Mouse (Mus musculus) heart, postnatal 0 days (tissue): ENCODE measurements around the gene Cyb5r1. TPM values are rescaled to one million over a fixed set of nuclear protein-coding genes. Genes with fewer than 3 reads are reported as not detected.
"Not testable (repeated sequence)": the region's sequence is repeated elsewhere in the genome, so short reads cannot be mapped to it uniquely, and the experiment has no call there.

ENCODE experiments used
- ATAC-seq: fragments of 200-750 bp; cut with Nextera tagmentation; 2 replicates; pipeline ENCODE4 v1.8.0; 2017; ENCODE audit warnings: low read depth, moderate number of reproducible peaks, moderate library complexity; ENCODE audit not compliant: insufficient read depth
- DNase-seq: peaks from one replicate; pipeline ENCODE4 v3.0.0-alpha.2; 2016; ENCODE audit warnings: low spot score
- H3K27ac ChIP-seq: fragments of 300-500 bp; sonication (generic); 2 replicates; pipeline ENCODE4 v1.5.1; 2014; ENCODE audit warnings: low read depth, mild to moderate bottlenecking
- H3K27me3 ChIP-seq: fragments of 300-500 bp; sonication (generic); 2 replicates; pipeline ENCODE4 v1.6.1; 2014; ENCODE audit warnings: low read length, mixed read lengths; ENCODE audit not compliant: control insufficient read depth, insufficient read depth
- H3K36me3 ChIP-seq: fragments of 300-500 bp; sonication (generic); replicated peaks from 2 replicates; pipeline ENCODE4 v1.6.1; 2014; ENCODE audit warnings: low read length, mixed read lengths; ENCODE audit not compliant: control insufficient read depth, insufficient read depth
- H3K4me1 ChIP-seq: fragments of 300-500 bp; sonication (generic); 2 replicates; pipeline ENCODE4 v1.6.1; 2014; ENCODE audit warnings: antibody characterized with exemption; ENCODE audit not compliant: control insufficient read depth, insufficient read depth
- H3K4me2 ChIP-seq: fragments of 300-500 bp; sonication (generic); 2 replicates; pipeline ENCODE4 v1.6.1; 2014; ENCODE audit warnings: low read depth, mild to moderate bottlenecking, low read length, moderate library complexity
- H3K4me3 ChIP-seq: fragments of 300-500 bp; sonication (generic); 2 replicates; pipeline ENCODE4 v1.5.1; 2014; ENCODE audit warnings: low read depth, low read length
- H3K9ac ChIP-seq: fragments of 300-500 bp; sonication (generic); replicated peaks from 2 replicates; pipeline ENCODE4 v1.6.1; 2014; ENCODE audit warnings: low read depth, low read length, mixed read lengths
- H3K9me3 ChIP-seq: fragments of 300-500 bp; sonication (generic); replicated peaks from 2 replicates; pipeline ENCODE4 v1.6.1; 2016; ENCODE audit warnings: low read length; ENCODE audit not compliant: control insufficient read depth
- CTCF ChIP-seq: IDR thresholded peaks from 2 replicates; pipeline ENCODE4 v1.5.1; 2016; ENCODE audit warnings: antibody characterized with exemption, control low read depth, low read depth
- EP300 ChIP-seq: IDR thresholded peaks from 2 replicates; pipeline ENCODE4 v1.6.1; 2016; ENCODE audit warnings: antibody characterized with exemption, low read depth
- WGBS: fragments of 180-500 bp; shearing (Covaris S2); extraction: QIAGEN DNeasy Blood & Tissue Kit; methylation state at CpG from one replicate; pipeline ENCODE4 v1.1.7; 2014; 5-methylcytosine and 5-hydroxymethylcytosine counted together
- polyA plus RNA-seq: library from polyadenylated mRNA; unstranded; fragments of >200 nt; fragmentation: Nextera tagmentation; extraction: Ambion mirVana; gene quantifications from 2 replicates; pipeline ENCODE4 v1.2.1, GENCODE M21; 2015
- total RNA-seq: library from RNA; depleted of rRNA; stranded (reverse); fragments of >200 nt; gene quantifications from 2 replicates; pipeline ENCODE4 v1.2.3, GENCODE M21; 2014; ENCODE audit warnings: low replicate concordance

The Cyb5r1 gene
- total and polyA plus RNA-seq, 2 experiments from 2014 or later: 33.9 to 40.0 TPM

GRCm38 (mm10) chr1:134423911-134424310, 18.6 kb downstream of the Cyb5r1 start:
- no peak for ATAC-seq
- WGBS: 66% methylated on average over 10 of the region's 10 CpGs
- H3K4me2 ChIP-seq: no peak overlapping the region

GRCm38 (mm10) chr1:134426289-134426688, 20.9 kb downstream of the Cyb5r1 start:
- WGBS: 27% methylated on average over 5 of the region's 5 CpGs
- Histone ChIP-seq H3K4me1 (no peaks in the 10 kb centered on the region), H3K9me3 (no peaks in the 10 kb centered on the region), H3K36me3 (peaks cover 84% of the 10 kb centered on the region), H3K9ac (no peak overlapping the region), H3K4me2 (no peak overlapping the region), H3K27me3 (no peaks in the 10 kb centered on the region), H3K4me3 (no peak overlapping the region), H3K27ac (no peak overlapping the region)
- ATAC-seq (no peak), DNase-seq (no peak)
- TF ChIP-seq EP300: no peak
- no peak for TF ChIP-seq CTCF

More at GRCm38 (mm10) chr1:134423911-134424310, 18.6 kb downstream of the Cyb5r1 start:
- Histone ChIP-seq H3K27ac (no peak overlapping the region), H3K9ac (no peak overlapping the region), H3K36me3 (peaks cover 64% of the 10 kb centered on the region), H3K27me3 (no peaks in the 10 kb centered on the region), H3K9me3 (no peaks in the 10 kb centered on the region), H3K4me1 (peaks cover 15% of the 10 kb centered on the region), H3K4me3 (no peak overlapping the region)
- no peak for DNase-seq
- TF ChIP-seq CTCF (no peak), EP300 (no peak)

GRCm38 (mm10) chr1:134433002-134433401, 27.6 kb downstream of the Cyb5r1 start:
- no peaks in the 10 kb centered on the region for H3K27me3 ChIP-seq
- no peak for TF ChIP-seq CTCF
- TF ChIP-seq EP300: no peak
- no peak overlapping the region for H3K27ac ChIP-seq
- no peak for ATAC-seq
- no peak overlapping the region for H3K4me3 ChIP-seq
- 82% methylated on average over 10 of the region's 10 CpGs for WGBS
- H3K4me2 ChIP-seq: no peak overlapping the region
- H3K9ac ChIP-seq: no peak overlapping the region
- peaks cover 51% of the 10 kb centered on the region for H3K36me3 ChIP-seq
- no peak for DNase-seq
- H3K9me3 ChIP-seq: no peaks in the 10 kb centered on the region
- H3K4me1 ChIP-seq: no peaks in the 10 kb centered on the region

GRCm38 (mm10) chr1:134433473-134433872, 28.1 kb downstream of the Cyb5r1 start:
- Histone ChIP-seq H3K9ac (no peak overlapping the region), H3K4me2 (no peak overlapping the region), H3K9me3 (no peaks in the 10 kb centered on the region), H3K4me1 (no peaks in the 10 kb centered on the region), H3K4me3 (no peak overlapping the region), H3K27ac (no peak overlapping the region), H3K36me3 (peaks cover 46% of the 10 kb centered on the region), H3K27me3 (no peaks in the 10 kb centered on the region)
- DNase-seq (no peak), ATAC-seq (no peak)
- TF ChIP-seq CTCF (no peak), EP300 (no peak)
- 86% methylated on average over 4 of the region's 4 CpGs for WGBS

- 36% methylated on average over 4 of the region's 4 CpGs for WGBS
- no peak overlapping the region for H3K27ac ChIP-seq
These were observed 30.1 kb downstream of the Cyb5r1 start for GRCm38 (mm10) chr1:134435414-134435813.

GRCm38 (mm10) chr1:134440437-134440836, 35.1 kb downstream of the Cyb5r1 start:
- no peak for DNase-seq
- Histone ChIP-seq H3K4me2 (no peak overlapping the region), H3K27ac (no peak overlapping the region), H3K36me3 (no peaks in the 10 kb centered on the region), H3K9ac (no peak overlapping the region), H3K4me3 (no peak overlapping the region), H3K4me1 (no peaks in the 10 kb centered on the region), H3K27me3 (no peaks in the 10 kb centered on the region), H3K9me3 (no peaks in the 10 kb centered on the region)
- TF ChIP-seq EP300 (no peak), CTCF (no peak)
- no peak for ATAC-seq
- WGBS: 75% methylated on average over 6 of the region's 6 CpGs

More at GRCm38 (mm10) chr1:134435414-134435813, 30.1 kb downstream of the Cyb5r1 start:
- no peak for DNase-seq
- Histone ChIP-seq H3K36me3 (peaks cover 28% of the 10 kb centered on the region), H3K9ac (no peak overlapping the region), H3K9me3 (no peaks in the 10 kb centered on the region), H3K4me1 (no peaks in the 10 kb centered on the region), H3K4me2 (no peak overlapping the region), H3K4me3 (no peak overlapping the region), H3K27me3 (no peaks in the 10 kb centered on the region)
- TF ChIP-seq EP300 (no peak), CTCF (peak; percentile 28; the same call in 1 of the 2 replicates)
- ATAC-seq: no peak

- not testable (repeated sequence) for H3K9me3 ChIP-seq, H3K27me3 ChIP-seq, H3K4me1 ChIP-seq, H3K9ac ChIP-seq, ATAC-seq, H3K4me2 ChIP-seq, H3K4me3 ChIP-seq, H3K36me3 ChIP-seq, H3K27ac ChIP-seq, DNase-seq
- WGBS: 87% methylated on average over 6 of the region's 10 CpGs
These were observed 36.4 kb downstream of the Cyb5r1 start for GRCm38 (mm10) chr1:134441737-134442136.
